Mouse (Mus musculus): ENCODE results near the gene Dpp6. TPM values are rescaled to one million over a fixed set of nuclear protein-coding genes. Genes with fewer than 3 reads are reported as not detected.

The Dpp6 gene
- not detected for total RNA-seq (2021)

DNA sequence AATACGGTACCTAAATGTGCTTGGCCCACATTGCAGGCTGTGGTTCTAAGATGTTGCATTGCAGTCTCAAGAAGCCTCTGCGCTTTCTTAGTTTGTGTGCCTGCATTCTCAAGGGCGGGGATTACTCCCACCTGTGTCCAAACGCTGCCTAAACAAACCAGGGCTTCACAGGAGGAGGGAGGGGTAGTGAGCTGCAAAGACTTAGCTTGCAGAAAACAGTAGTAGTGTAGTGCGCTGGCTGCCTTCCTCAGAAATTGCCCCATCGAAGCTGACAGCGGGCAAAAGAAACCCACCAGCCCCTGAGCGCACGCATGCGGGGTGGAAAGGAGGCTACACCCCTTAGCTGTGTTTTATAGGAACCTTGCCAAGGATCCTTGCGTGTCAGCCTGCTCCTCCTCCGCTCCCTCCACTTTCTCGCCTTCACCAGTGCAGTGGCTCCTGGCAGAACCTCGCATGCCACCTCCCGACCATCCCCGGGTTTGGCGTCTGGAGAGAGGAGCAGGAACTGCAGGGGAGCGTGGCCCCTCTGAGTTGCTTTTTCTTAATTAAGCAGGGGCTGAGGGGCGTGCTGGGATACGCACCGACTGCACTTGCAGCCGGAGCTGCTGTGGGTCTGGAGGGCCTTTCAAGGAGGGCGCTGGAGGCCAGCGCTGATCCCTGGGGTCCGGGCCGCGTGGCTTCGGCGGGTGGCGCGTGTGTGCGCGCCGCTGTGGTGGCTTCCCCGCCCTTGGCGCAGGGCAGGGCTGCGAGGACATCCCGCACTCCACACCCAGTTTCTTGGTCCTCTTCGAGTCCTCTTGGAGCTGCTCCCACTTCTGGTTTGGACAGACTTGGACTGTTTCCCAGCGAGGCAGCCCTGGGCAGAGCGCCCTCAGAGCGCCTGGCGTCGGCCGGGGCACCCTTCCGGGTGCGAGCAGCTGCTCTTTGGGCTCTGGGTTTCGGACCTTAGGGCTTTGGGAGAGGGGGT is at the start of gene Dpp6:
Gene Dpp6 (plus strand): TSS at position 229 of the 967 bp plus-strand sequence.
- intact Hi-C loops (cut with DNase I), result no loop called here
- DNase-seq (ENCODE audit: low spot score), result no peak

- no peak for DNase-seq (ENCODE audit: low spot score)
- intact Hi-C loops (cut with DNase I), result no loop called here
These were observed 33.0 kb upstream of the Dpp6 start for GRCm38 (mm10) chr5:26783955-26784354.

- intact Hi-C loops (cut with DNase I), result no loop called here
These were observed 21.5 kb upstream of the Dpp6 start for GRCm38 (mm10) chr5:26795524-26795923.

GRCm38 (mm10) chr5:26835972-26836371 is 19.0 kb downstream of the Dpp6 start:
- no peak for DNase-seq (ENCODE audit: low spot score)
- intact Hi-C loops (cut with DNase I), result no loop called here

More at GRCm38 (mm10) chr5:26795524-26795923, 21.5 kb upstream of the Dpp6 start:
- DNase-seq (ENCODE audit: low spot score), result no peak

- intact Hi-C loops (cut with DNase I), result no loop called here
- no peak for DNase-seq (ENCODE audit: low spot score)
These were observed 24.1 kb downstream of the Dpp6 start for GRCm38 (mm10) chr5:26841151-26841550.

DNA sequence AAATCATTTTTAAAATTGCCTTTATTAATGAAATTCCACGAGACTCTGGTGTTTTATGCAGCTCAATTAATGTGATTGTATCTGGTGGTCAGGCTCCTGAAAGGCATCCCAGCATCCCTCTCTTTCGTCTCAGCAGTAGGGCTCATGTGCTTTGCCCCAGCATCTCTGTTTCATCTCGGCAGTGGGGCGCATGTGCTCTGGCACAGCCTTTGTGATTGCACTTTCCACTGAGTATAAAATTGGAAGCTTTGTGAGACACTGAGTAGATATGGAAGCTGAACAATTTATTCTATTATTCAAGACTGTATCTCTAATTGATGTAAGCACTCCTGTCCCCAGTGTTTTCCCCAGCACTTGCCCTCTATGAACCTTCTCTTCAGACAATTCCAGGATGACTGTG is 37.7 kb downstream of the Dpp6 start:
- intact Hi-C loops (cut with DNase I), result no loop called here
- DNase-seq (ENCODE audit: low spot score), result no peak

GRCm38 (mm10) chr5:26875449-26875848 is 58.4 kb downstream of the Dpp6 start:
- DNase-seq (ENCODE audit: low spot score), result no peak
- intact Hi-C loops (cut with DNase I), result no loop called here

GRCm38 (mm10) chr5:26887496-26887895 is 70.5 kb downstream of the Dpp6 start:
- intact Hi-C loops (cut with DNase I), result no loop called here
- DNase-seq (ENCODE audit: low spot score), result no peak

DNA sequence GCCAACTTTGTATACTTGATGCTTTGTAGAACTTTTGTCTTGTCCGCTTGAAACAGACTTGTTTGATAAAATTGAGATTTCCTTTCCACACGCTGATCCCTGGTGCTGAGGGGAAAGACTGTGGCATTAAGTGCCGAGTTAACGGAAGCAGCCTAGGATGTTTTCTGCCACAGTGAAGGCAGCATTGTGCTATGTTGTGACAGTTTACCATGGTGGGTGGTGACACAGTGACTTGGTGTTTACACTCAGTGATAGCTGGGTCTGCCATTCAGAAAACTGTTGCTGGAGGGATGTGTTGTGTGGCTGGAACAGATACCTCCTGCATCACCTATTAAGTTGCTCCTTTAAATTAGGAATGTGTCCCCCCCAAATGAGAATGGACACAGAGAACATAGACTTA is 71.1 kb downstream of the Dpp6 start:
- intact Hi-C loops (cut with DNase I), result no loop called here

GRCm38 (mm10) chr5:26894346-26894745 is 77.3 kb downstream of the Dpp6 start:
- intact Hi-C loops (cut with DNase I), result no loop called here
- no peak for DNase-seq (ENCODE audit: low spot score)

More for the DNA sequence above, 71.1 kb downstream of the Dpp6 start:
- no peak for DNase-seq (ENCODE audit: low spot score)

DNA sequence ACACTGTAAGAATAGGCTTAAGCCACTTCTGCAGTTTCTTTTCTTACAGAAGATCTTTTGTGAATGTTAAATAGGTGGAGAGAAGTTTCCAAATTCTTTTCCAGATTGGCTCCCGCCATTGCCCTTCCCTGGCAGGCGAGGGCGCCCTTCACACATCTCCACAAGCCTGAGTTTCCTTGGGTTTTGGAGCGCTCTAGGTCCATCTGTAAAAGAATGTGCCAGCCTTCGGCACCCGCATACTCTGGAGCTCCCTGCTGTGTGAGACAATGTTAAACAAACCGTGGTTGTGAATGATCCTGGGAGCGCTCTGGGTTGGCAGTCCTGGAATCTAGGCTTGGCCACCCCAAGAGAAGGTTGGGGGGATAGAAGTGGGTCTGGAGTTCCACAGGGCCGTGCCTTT is 86.8 kb downstream of the Dpp6 start:
- no peak for DNase-seq (ENCODE audit: low spot score)
- intact Hi-C loops (cut with DNase I), result no loop called here

- no peak for DNase-seq (ENCODE audit: low spot score)
These were observed 87.5 kb downstream of the Dpp6 start for GRCm38 (mm10) chr5:26904324-26905041.

DNA sequence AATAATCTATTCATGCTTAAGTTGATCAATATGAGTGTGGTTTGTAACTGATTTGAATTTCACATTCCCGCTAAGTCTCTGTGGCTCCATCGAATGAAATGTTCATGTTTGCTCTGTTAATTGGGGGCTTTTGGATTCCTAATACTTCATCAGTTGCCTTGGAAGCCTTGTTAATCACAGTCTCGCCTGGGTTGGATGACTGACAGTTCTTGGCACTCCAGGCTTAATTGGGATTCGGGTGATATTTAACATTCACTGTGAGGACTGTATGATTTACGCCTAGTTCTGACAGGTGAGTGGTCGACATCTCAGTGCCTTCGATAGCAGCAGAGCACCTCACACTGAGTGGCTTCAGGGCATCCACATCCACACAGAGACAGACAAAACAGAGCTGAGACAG is 90.1 kb downstream of the Dpp6 start:
- DNase-seq (ENCODE audit: low spot score), result no peak
- intact Hi-C loops (cut with DNase I), result no loop called here

More at GRCm38 (mm10) chr5:26904324-26905041, 87.5 kb downstream of the Dpp6 start:
- intact Hi-C loops (cut with DNase I), result no loop called here

DNA sequence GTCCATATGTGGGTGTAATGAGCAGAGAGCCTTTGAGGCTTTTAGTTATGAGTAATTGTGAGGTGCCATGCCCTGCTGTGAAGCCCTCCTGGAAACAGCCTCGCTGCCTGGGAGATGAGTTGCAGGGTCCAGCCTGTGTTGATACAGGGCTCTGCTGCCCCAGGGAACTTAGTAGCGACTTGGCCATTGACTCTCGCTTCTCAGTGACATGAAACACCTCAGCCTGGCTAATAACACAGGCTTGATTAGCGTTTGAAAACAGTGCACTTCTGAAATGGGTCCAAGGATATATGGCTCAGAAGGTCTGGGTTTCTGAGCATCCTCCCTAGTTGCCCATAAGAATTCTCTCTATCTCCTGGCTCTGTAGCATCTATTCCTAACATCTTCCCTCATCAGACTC is 91.6 kb downstream of the Dpp6 start:
- no peak for DNase-seq (ENCODE audit: low spot score)
- intact Hi-C loops (cut with DNase I), result no loop called here

GRCm38 (mm10) chr5:26910353-26910752 is 93.3 kb downstream of the Dpp6 start:
- intact Hi-C loops (cut with DNase I), result no loop called here
- DNase-seq (ENCODE audit: low spot score), result no peak

GRCm38 (mm10) chr5:26911965-26912364 is 95.0 kb downstream of the Dpp6 start:
- intact Hi-C loops (cut with DNase I), result no loop called here
- DNase-seq (ENCODE audit: low spot score), result no peak

DNA sequence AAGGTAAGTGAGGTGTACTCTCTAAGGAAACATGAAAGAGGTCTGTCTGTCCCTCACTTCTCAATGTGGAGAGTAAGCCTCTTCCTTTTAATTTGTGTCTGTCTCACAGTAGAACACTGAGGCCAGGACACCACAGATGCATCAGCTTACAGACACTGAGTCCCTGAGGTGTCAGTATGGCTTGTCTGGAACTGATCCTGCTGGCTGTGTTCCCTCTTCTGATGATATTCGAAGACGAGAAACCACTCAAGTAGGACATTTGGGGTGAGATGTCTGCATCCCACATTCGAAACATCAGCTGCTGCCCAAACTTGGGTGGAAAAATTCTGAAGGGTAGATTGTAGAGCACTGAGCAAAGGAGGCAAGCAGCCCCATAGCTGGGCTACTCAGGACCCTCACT is 101.8 kb downstream of the Dpp6 start:
- intact Hi-C loops (cut with DNase I), result no loop called here
- DNase-seq (ENCODE audit: low spot score), result no peak

DNA sequence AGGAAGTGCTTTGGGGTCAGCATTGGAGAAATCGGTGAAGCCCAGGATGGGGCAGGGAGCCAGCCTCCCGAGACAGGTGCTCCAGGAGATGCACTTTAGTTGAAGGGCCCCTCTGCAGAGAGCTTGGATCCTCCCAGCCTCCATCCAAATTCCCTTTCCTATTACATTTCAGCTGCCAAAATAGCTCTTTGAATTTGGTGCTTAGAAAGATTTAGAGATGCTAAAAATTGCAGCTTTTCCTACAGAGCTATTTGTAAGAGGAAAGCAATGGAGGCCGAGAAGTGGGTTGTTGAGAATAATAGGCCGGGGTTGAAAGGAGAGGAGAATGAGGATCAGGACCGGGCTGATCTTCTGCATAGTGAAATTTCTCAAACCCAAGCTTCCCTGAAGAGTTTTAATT is 107.5 kb downstream of the Dpp6 start:
- intact Hi-C loops (cut with DNase I), result no loop called here

DNA sequence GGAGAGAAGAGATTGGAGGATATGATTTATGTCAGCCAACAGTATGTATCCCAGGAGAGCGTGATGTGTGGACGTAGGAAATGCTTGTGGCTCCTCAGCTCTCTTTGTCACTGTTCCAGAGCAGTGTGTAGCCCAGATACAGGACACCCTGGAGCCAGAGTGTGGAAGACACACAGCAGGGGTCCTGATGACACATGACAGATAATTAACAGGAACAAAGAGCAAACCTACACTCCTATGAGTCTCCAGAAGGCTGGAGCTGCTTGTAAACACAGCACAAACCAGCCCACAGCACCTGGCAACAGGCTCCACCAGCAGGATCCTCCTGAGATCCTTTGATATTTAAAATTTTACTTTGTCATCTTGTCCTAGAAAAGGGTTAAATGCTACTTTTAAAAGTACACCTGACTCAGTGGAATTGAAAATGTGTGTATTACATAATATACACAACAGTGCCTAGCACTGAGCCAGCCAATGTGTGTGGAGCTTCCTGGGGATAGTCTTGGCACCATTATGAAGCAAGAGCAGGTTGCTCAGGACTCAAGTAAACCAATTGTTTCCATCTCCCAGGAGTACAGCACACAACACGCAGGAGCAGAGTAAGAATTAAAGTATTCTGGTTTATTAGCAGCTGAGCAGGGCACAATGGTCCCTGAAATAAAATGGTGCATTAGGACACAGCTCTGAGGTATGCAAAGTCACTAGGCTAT is 115.6 kb downstream of the Dpp6 start:
- intact Hi-C loops (cut with DNase I), result no loop called here
- no peak for DNase-seq (ENCODE audit: low spot score)

More for the DNA sequence above, 107.5 kb downstream of the Dpp6 start:
- no peak for DNase-seq (ENCODE audit: low spot score)

GRCm38 (mm10) chr5:26934911-26935310 is 117.9 kb downstream of the Dpp6 start:
- intact Hi-C loops (cut with DNase I), result no loop called here
- DNase-seq (ENCODE audit: low spot score), result no peak
